Mouse (Mus musculus): ENCODE measurements around the gene Rbm34. TPM values are rescaled to one million over a fixed set of nuclear protein-coding genes. Genes with fewer than 3 reads are reported as not detected.

Gene Rbm34
- total and polyA plus RNA-seq, 3 experiments = 25.9 TPM; not detected in 1

- no peak overlapping the region for H3K4me3 ChIP-seq (ENCODE audit: control insufficient read depth in 1 of 2, insufficient read depth in 1 of 2, low read depth in 2 of 2, low read length in 2 of 2)
- DNase-seq (ENCODE audit: low read depth, low spot score) = no peak
- no peaks in the 10 kb centered on the region for H3K36me3 ChIP-seq (ENCODE audit: control insufficient read depth in 1 of 2, insufficient read depth in 2 of 2, low read length in 2 of 2)
- H3K9me3 ChIP-seq (replicated peaks; ENCODE audit: insufficient read depth, low read length) = no peaks in the 10 kb centered on the region
- no peak overlapping the region for H3K27ac ChIP-seq (ENCODE audit: control insufficient read depth, low read depth, low read length)
- no peaks in the 10 kb centered on the region for H3K27me3 ChIP-seq (ENCODE audit: control insufficient read depth in 1 of 2, insufficient read depth in 2 of 2, low read length in 2 of 2)
- TF ChIP-seq TAL1 (IDR thresholded peaks at IDR 0.05; ENCODE audit: low read length) = no peak
- no peak for TF ChIP-seq MXI1 (IDR thresholded peaks at IDR 0.05; ENCODE audit: low read depth, low read length)
- TF ChIP-seq RAD21 (IDR thresholded peaks at IDR 0.05; ENCODE audit: low read depth, low read length) = no peak
- no peaks in the 10 kb centered on the region for H3K4me1 ChIP-seq (ENCODE audit: control insufficient read depth in 1 of 2, insufficient read depth in 2 of 2, low read length in 2 of 2)
- no peaks in the 10 kb centered on the region for H3K79me2 ChIP-seq (ENCODE audit: control insufficient read depth, insufficient read depth, low read length, poor library complexity)
- no peak overlapping the region for H3K9ac ChIP-seq (ENCODE audit: control insufficient read depth, low read depth, low read length, poor library complexity, severe bottlenecking)
Measured at GRCm38 (mm10) chr8:126903927-126904326, 66.9 kb downstream of the Rbm34 start.

GRCm38 (mm10) chr8:126903224-126903895, 67.5 kb downstream of the Rbm34 start:
- Histone ChIP-seq H3K79me2 (ENCODE audit: control insufficient read depth, insufficient read depth, low read length, poor library complexity) (no peaks in the 10 kb centered on the region), H3K4me1 (ENCODE audit: control insufficient read depth in 1 of 2, insufficient read depth in 2 of 2, low read length in 2 of 2) (no peaks in the 10 kb centered on the region), H3K27ac (ENCODE audit: control insufficient read depth, low read depth, low read length) (no peak overlapping the region), H3K4me3 (ENCODE audit: control insufficient read depth in 1 of 2, insufficient read depth in 1 of 2, low read depth in 2 of 2, low read length in 2 of 2) (no peak overlapping the region), H3K27me3 (ENCODE audit: control insufficient read depth in 1 of 2, insufficient read depth in 2 of 2, low read length in 2 of 2) (no peaks in the 10 kb centered on the region; a peak in 1 of 4 replicates), H3K36me3 (ENCODE audit: control insufficient read depth in 1 of 2, insufficient read depth in 2 of 2, low read length in 2 of 2) (no peaks in the 10 kb centered on the region), H3K9me3 (replicated peaks; ENCODE audit: insufficient read depth, low read length) (no peaks in the 10 kb centered on the region), H3K9ac (ENCODE audit: control insufficient read depth, low read depth, low read length, poor library complexity, severe bottlenecking) (no peak overlapping the region)
- TF ChIP-seq MAZ (IDR thresholded peaks at IDR 0.05; ENCODE audit: low read depth, low read length) = no peak
- TF ChIP-seq USF2 (IDR thresholded peaks at IDR 0.05; ENCODE audit: borderline replicate concordance in 1 of 2, insufficient read depth in 1 of 2, low read depth in 1 of 2, low read length in 2 of 2) = no peak
- TF ChIP-seq MAX (IDR thresholded peaks at IDR 0.05; ENCODE audit: low read length) = no peak
- DNase-seq (ENCODE audit: low read depth, low spot score) = no peak

- H3K27me3 ChIP-seq (ENCODE audit: control insufficient read depth in 1 of 2, insufficient read depth in 2 of 2, low read length in 2 of 2) = peaks cover 1 to 4% of the 10 kb centered on the region in 2 experiments; a peak in 1 of 4 replicates
- H3K79me2 ChIP-seq (ENCODE audit: control insufficient read depth, insufficient read depth, low read length, poor library complexity) = no peaks in the 10 kb centered on the region
- H3K4me1 ChIP-seq (ENCODE audit: control insufficient read depth in 1 of 2, insufficient read depth in 2 of 2, low read length in 2 of 2) = no peaks in the 10 kb centered on the region
- no peak overlapping the region for H3K9ac ChIP-seq (ENCODE audit: control insufficient read depth, low read depth, low read length, poor library complexity, severe bottlenecking)
- H3K9me3 ChIP-seq (replicated peaks; ENCODE audit: insufficient read depth, low read length) = no peaks in the 10 kb centered on the region
- TF ChIP-seq BHLHE40 (IDR thresholded peaks at IDR 0.05; ENCODE audit: borderline replicate concordance, low read depth, low read length) = no peak
- TF ChIP-seq ZMIZ1 (IDR thresholded peaks at IDR 0.05; ENCODE audit: low read depth, low read length) = no peak
- no peak for TF ChIP-seq MXI1 (IDR thresholded peaks at IDR 0.05; ENCODE audit: low read depth, low read length)
- TF ChIP-seq SIN3A (IDR thresholded peaks at IDR 0.05; ENCODE audit: low read length) = no peak
- TF ChIP-seq ZC3H11A (IDR thresholded peaks at IDR 0.05; ENCODE audit: low read depth, low read length) = no peak
- no peak for TF ChIP-seq MAFK (IDR thresholded peaks at IDR 0.05; ENCODE audit: borderline replicate concordance, low read depth, low read length)
- TF ChIP-seq TAL1 (IDR thresholded peaks at IDR 0.05; ENCODE audit: low read length) = no peak
- no peak for TF ChIP-seq UBTF (IDR thresholded peaks at IDR 0.05; ENCODE audit: borderline replicate concordance, insufficient read depth, low read depth, low read length)
- TF ChIP-seq MAZ (IDR thresholded peaks at IDR 0.05; ENCODE audit: low read depth, low read length) = no peak
- no peak for TF ChIP-seq CHD1 (IDR thresholded peaks at IDR 0.05; ENCODE audit: low read depth, low read length)
- no peak for TF ChIP-seq POLR2AphosphoS2 (IDR thresholded peaks at IDR 0.05; ENCODE audit: low read length)
- no peak for TF ChIP-seq TBP (IDR thresholded peaks at IDR 0.05; ENCODE audit: low read depth, low read length)
- no peak for TF ChIP-seq RCOR1 (IDR thresholded peaks at IDR 0.05; ENCODE audit: low read depth, low read length)
- TF ChIP-seq GATA1 (IDR thresholded peaks at IDR 0.05; ENCODE audit: low read depth, low read length) = no peak
- no peaks in the 10 kb centered on the region for H3K36me3 ChIP-seq (ENCODE audit: control insufficient read depth in 1 of 2, insufficient read depth in 2 of 2, low read length in 2 of 2)
- H3K4me3 ChIP-seq (ENCODE audit: control insufficient read depth in 1 of 2, insufficient read depth in 1 of 2, low read depth in 2 of 2, low read length in 2 of 2) = no peak overlapping the region
- no peak overlapping the region for H3K27ac ChIP-seq (ENCODE audit: control insufficient read depth, low read depth, low read length)
- no peak for DNase-seq (ENCODE audit: low read depth, low spot score)
Measured at GRCm38 (mm10) chr8:126901612-126902011, 69.3 kb downstream of the Rbm34 start.
